Mouse (Mus musculus): Measurements from ENCODE around the gene Ppia. TPM values are rescaled to one million over a fixed set of nuclear protein-coding genes. Genes with fewer than 3 reads are reported as not detected.
"Not testable (repeated sequence)": the region's sequence is repeated elsewhere in the genome, so short reads cannot be mapped to it uniquely, and the experiment has no call there.

The Ppia gene
- polyA plus RNA-seq, 3 experiments from 2014 or later, result 2,486 to 3,282 (median 2,929) TPM

GRCm38 (mm10) chr11:6404699-6405566 is 10.3 kb upstream of the Ppia start:
- ATAC-seq, result no peak

GRCm38 (mm10) chr11:6405591-6406081 is 9.6 kb upstream of the Ppia start:
- no peak for ATAC-seq

- ATAC-seq, result no peak
These were observed 8.7 kb upstream of the Ppia start for GRCm38 (mm10) chr11:6406251-6407161.

- ATAC-seq, result no peak
These were observed 8.1 kb upstream of the Ppia start for GRCm38 (mm10) chr11:6407162-6407621.

GRCm38 (mm10) chr11:6410050-6410602 is 5.1 kb upstream of the Ppia start:
- peak; percentile 63 for ATAC-seq

GRCm38 (mm10) chr11:6410755-6411154 is 4.5 kb upstream of the Ppia start:
- not testable (repeated sequence) for ATAC-seq

- ATAC-seq, result no peak
These were observed 3.6 kb upstream of the Ppia start for GRCm38 (mm10) chr11:6411684-6412083.

GRCm38 (mm10) chr11:6413264-6413663 is 2.0 kb upstream of the Ppia start:
- no peak for ATAC-seq

- peak; percentile 83 for ATAC-seq
These were observed 535 bp downstream of the Ppia start for GRCm38 (mm10) chr11:6415551-6416404.

GRCm38 (mm10) chr11:6416405-6417034 is 1.3 kb downstream of the Ppia start:
- ATAC-seq, result peak; percentile 73

GRCm38 (mm10) chr11:6417069-6417468 is 1.8 kb downstream of the Ppia start:
- ATAC-seq, result no peak

- ATAC-seq, result no peak
These were observed 2.2 kb downstream of the Ppia start for GRCm38 (mm10) chr11:6417490-6417889.

- ATAC-seq, result no peak
These were observed 3.5 kb downstream of the Ppia start for GRCm38 (mm10) chr11:6418751-6419150.

- ATAC-seq, result not testable (repeated sequence)
These were observed 3.9 kb downstream of the Ppia start for GRCm38 (mm10) chr11:6419156-6419555.

GRCm38 (mm10) chr11:6420283-6420703 is 5.0 kb downstream of the Ppia start:
- ATAC-seq, result no peak

- ATAC-seq, result no peak
These were observed 5.6 kb downstream of the Ppia start for GRCm38 (mm10) chr11:6420722-6421350.

- ATAC-seq, result no peak
These were observed 14.9 kb downstream of the Ppia start for GRCm38 (mm10) chr11:6430186-6430585.

GRCm38 (mm10) chr11:6436442-6436841 is 21.2 kb downstream of the Ppia start:
- ATAC-seq, result peak; percentile 28

- no peak for ATAC-seq
These were observed 22.4 kb downstream of the Ppia start for GRCm38 (mm10) chr11:6437667-6438066.

- no peak for ATAC-seq
These were observed 24.9 kb downstream of the Ppia start for GRCm38 (mm10) chr11:6440171-6440570.

- no peak for ATAC-seq
These were observed 27.3 kb downstream of the Ppia start for GRCm38 (mm10) chr11:6442566-6442965.

Measured in inflammation-experienced regulatory T-cells, adult 6 months (primary cell).